Mouse (Mus musculus): Measurements from ENCODE around the gene Csmd2.

DNA sequence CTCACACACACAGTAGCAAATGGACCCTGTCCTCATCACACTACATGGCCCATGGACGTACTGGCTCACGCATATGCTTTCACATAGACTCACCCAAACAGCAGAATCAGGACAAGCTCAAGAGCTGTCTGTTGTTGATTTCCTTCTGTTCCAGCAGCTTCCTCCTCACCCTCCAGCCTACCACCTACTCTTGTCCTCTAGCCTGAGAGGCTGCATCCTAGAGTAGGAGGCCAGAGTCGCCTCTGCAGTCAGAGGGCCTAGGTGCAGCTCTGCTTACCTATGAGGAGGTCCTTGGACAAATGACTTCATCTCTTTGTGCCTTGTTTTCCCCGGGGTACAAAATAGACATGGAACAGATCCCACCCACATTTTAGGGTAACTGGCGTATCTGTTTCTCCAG, 403.8 kb downstream of the Csmd2 start:
- no peak for TF ChIP-seq CTCF (IDR thresholded peaks at IDR 0.05; ENCODE audit: borderline replicate concordance, insufficient read depth, low read depth, low read length)
- no peak for TF ChIP-seq POLR2A (IDR thresholded peaks at IDR 0.05; ENCODE audit: borderline replicate concordance, insufficient read depth, low read length)
